Mouse (Mus musculus): Measurements from ENCODE around the gene Klhl29.
A peak's percentile ranks its signal among the peaks of the same experiment; 100 is the strongest.

Klhl29 gene

GRCm38 (mm10) chr12:5226676-5227654 lies 148.5 kb downstream of the Klhl29 start:
- DNase-seq (ENCODE audit: extremely low read depth, insufficient read length, low spot score): no peak

GRCm38 (mm10) chr12:5223595-5223994 lies 151.9 kb downstream of the Klhl29 start:
- no peak for DNase-seq (ENCODE audit: extremely low read depth, insufficient read length, low spot score)

GRCm38 (mm10) chr12:5222439-5223202 lies 152.9 kb downstream of the Klhl29 start:
- DNase-seq (ENCODE audit: extremely low read depth, insufficient read length, low spot score): no peak

- DNase-seq (ENCODE audit: extremely low read depth, insufficient read length, low spot score): no peak
Observed at GRCm38 (mm10) chr12:5219913-5220575, 155.4 kb downstream of the Klhl29 start.

- DNase-seq (ENCODE audit: extremely low read depth, insufficient read length, low spot score): no peak
Observed at GRCm38 (mm10) chr12:5215836-5216747, 159.4 kb downstream of the Klhl29 start.

- no peak for DNase-seq (ENCODE audit: extremely low read depth, insufficient read length, low spot score)
Observed at GRCm38 (mm10) chr12:5214266-5214665, 161.2 kb downstream of the Klhl29 start.

GRCm38 (mm10) chr12:5213339-5214104 lies 162.0 kb downstream of the Klhl29 start:
- peak; percentile 41 for DNase-seq (ENCODE audit: extremely low read depth, insufficient read length, low spot score)

GRCm38 (mm10) chr12:5211884-5212283 lies 163.6 kb downstream of the Klhl29 start:
- no peak for DNase-seq (ENCODE audit: extremely low read depth, insufficient read length, low spot score)

- DNase-seq (ENCODE audit: extremely low read depth, insufficient read length, low spot score): no peak
Observed at GRCm38 (mm10) chr12:5210786-5211185, 164.7 kb downstream of the Klhl29 start.

- DNase-seq (ENCODE audit: extremely low read depth, insufficient read length, low spot score): no peak
Observed at GRCm38 (mm10) chr12:5207941-5208905, 167.3 kb downstream of the Klhl29 start.

GRCm38 (mm10) chr12:5207172-5207571 lies 168.3 kb downstream of the Klhl29 start:
- DNase-seq (ENCODE audit: extremely low read depth, insufficient read length, low spot score): no peak

GRCm38 (mm10) chr12:5204071-5204840 lies 171.2 kb downstream of the Klhl29 start:
- no peak for DNase-seq (ENCODE audit: extremely low read depth, insufficient read length, low spot score)

GRCm38 (mm10) chr12:5203385-5203784 lies 172.1 kb downstream of the Klhl29 start:
- DNase-seq (ENCODE audit: extremely low read depth, insufficient read length, low spot score): no peak

GRCm38 (mm10) chr12:5198254-5198653 lies 177.2 kb downstream of the Klhl29 start:
- no peak for DNase-seq (ENCODE audit: extremely low read depth, insufficient read length, low spot score)

- DNase-seq (ENCODE audit: extremely low read depth, insufficient read length, low spot score): no peak
Observed at GRCm38 (mm10) chr12:5194176-5194575, 181.3 kb downstream of the Klhl29 start.

GRCm38 (mm10) chr12:5192380-5192718 lies 183.1 kb downstream of the Klhl29 start:
- DNase-seq (ENCODE audit: extremely low read depth, insufficient read length, low spot score): no peak

GRCm38 (mm10) chr12:5191628-5192379 lies 183.7 kb downstream of the Klhl29 start:
- no peak for DNase-seq (ENCODE audit: extremely low read depth, insufficient read length, low spot score)

All from 3134 (cell line).